Mouse (Mus musculus): ENCODE data around the gene Psg25.
"Not testable (repeated sequence)": the region's sequence is repeated elsewhere in the genome, so short reads cannot be mapped to it uniquely, and the experiment has no call there.

The Psg25 gene

GRCm38 (mm10) chr7:18532169-18532568 lies at the start of gene Psg25:
TSS of gene Psg25 (minus strand) at chr7:18532269.
- no peak for DNase-seq (ENCODE audit: low read depth, low spot score)

- no peak for DNase-seq (ENCODE audit: low read depth, low spot score)
Measured at GRCm38 (mm10) chr7:18567205-18567604, 35.1 kb upstream of the Psg25 start, which contains the start of gene Psg27. TSS of gene Psg27 (minus strand) at chr7:18567305.

- no peak for DNase-seq (ENCODE audit: low read depth, low spot score)
Measured at GRCm38 (mm10) chr7:18559850-18560249, 27.8 kb upstream of the Psg25 start.

GRCm38 (mm10) chr7:18555751-18556150 lies 23.7 kb upstream of the Psg25 start:
- not testable (repeated sequence) for DNase-seq (ENCODE audit: low read depth, low spot score)

- no peak for DNase-seq (ENCODE audit: low read depth, low spot score)
Measured at GRCm38 (mm10) chr7:18533420-18533819, 1.4 kb upstream of the Psg25 start.

GRCm38 (mm10) chr7:18524668-18525067 lies 7.4 kb downstream of the Psg25 start:
- DNase-seq (ENCODE audit: low read depth, low spot score) = no peak

- DNase-seq (ENCODE audit: low read depth, low spot score) = not testable (repeated sequence)
Measured at GRCm38 (mm10) chr7:18512848-18513247, 19.2 kb downstream of the Psg25 start.

GRCm38 (mm10) chr7:18512417-18512816 lies 19.7 kb downstream of the Psg25 start:
- DNase-seq (ENCODE audit: low read depth, low spot score) = not testable (repeated sequence)

- no peak for DNase-seq (ENCODE audit: low read depth, low spot score)
Measured at GRCm38 (mm10) chr7:18511479-18511878, 20.6 kb downstream of the Psg25 start.

GRCm38 (mm10) chr7:18484077-18484476 lies 48.0 kb downstream of the Psg25 start, which contains the start of gene Psg26:
TSS of gene Psg26 (minus strand) at chr7:18484177.
- DNase-seq (ENCODE audit: low read depth, low spot score) = no peak

Measured in skeletal muscle tissue, adult 2 months (tissue).